8 mouse cellular contexts compared by ENCODE assay signal in genomic region chr4:83323201-83323903, GRCm38 (mm10). TPM values are rescaled to one million over a fixed set of nuclear protein-coding genes. Genes with fewer than 3 reads are reported as not detected.
DNase-seq lines count a peak whose midpoint lies in the region; ATAC-seq lines count a peak whose summit lies in the region.

No protein-coding gene starts in this region.

- H3K9ac ChIP-seq in hindbrain, embryonic 15.5 days, result peak overlapping the region; percentile 49

- DNase-seq in NIH3T3 (ENCODE audit: low read depth), result peak; percentile 92
- DNase-seq in cerebellum, postnatal 14 days, result peak; percentile 62 to 63
- DNase-seq in gastrocnemius, adult 18-20 months (ENCODE audit: low spot score), result peak; percentile 80
- peak; percentile 41 to 54 for DNase-seq in left cerebral cortex, adult 8-10 months (ENCODE audit: low spot score in 2 of 2)
- DNase-seq in right cerebral cortex, adult 2 months (ENCODE audit: low spot score in 2 of 2), result peak; percentile 53 to 68
- DNase-seq in urinary bladder, adult 2 months (ENCODE audit: low spot score), result peak; percentile 75

- peak overlapping the region; percentile 17; the same call in 1 of the 2 replicates for H3K27ac ChIP-seq in hindbrain, embryonic 15.5 days (replicated peaks)

- peaks cover 7% of the 10 kb centered on the region; the same call in 1 of the 2 replicates for H3K27me3 ChIP-seq in hindbrain, embryonic 15.5 days

- ATAC-seq in hindbrain, embryonic 15.5 days (ENCODE audit: low FRiP score, low read depth), result peak; percentile 50
- ATAC-seq in megakaryocyte, adult 5-6 weeks (ENCODE audit: poor library complexity, severe bottlenecking), result peak; percentile 38

- H3K9me3 ChIP-seq in hindbrain, embryonic 15.5 days, result no peaks in the 10 kb centered on the region

- 2% methylated on average over 48 of the region's 48 CpGs for WGBS in hindbrain, embryonic 15.5 days

- peak overlapping the region; percentile 66 for H3K4me3 ChIP-seq in hindbrain, embryonic 15.5 days

- H3K4me1 ChIP-seq in hindbrain, embryonic 15.5 days (replicated peaks), result peaks cover 10% of the 10 kb centered on the region

- H3K36me3 ChIP-seq in hindbrain, embryonic 15.5 days, result no peaks in the 10 kb centered on the region

- H3K4me2 ChIP-seq in hindbrain, embryonic 15.5 days, result peak overlapping the region; percentile 96

RNA-seq across cellular contexts. Expression of gene Ttc39b, which starts 0.7 kb away (rescaled TPM):
- 1 to 10 TPM; 5.0 to 6.0 TPM for total RNA-seq in gastrocnemius, adult 18-20 months (2021)
- polyA plus RNA-seq in hindbrain, embryonic 15.5 days (2015; fragmentation: Nextera tagmentation; extraction: Ambion mirVana), result 6.4 and 6.8 TPM in 2 replicates
- 10 to 100 TPM; 52.4 to 61.8 (median 54.5) TPM for total RNA-seq in left cerebral cortex, adult 8-10 months (2022)
- 4.4 and 5.3 TPM in 2 replicates for total RNA-seq in megakaryocyte, adult 5-6 weeks (2015)
- total RNA-seq in megakaryocyte, adult 5-6 weeks (2017), result 4.9 and 5.0 TPM in 2 replicates
- 6.2 and 7.0 TPM in 2 replicates for polyA plus RNA-seq in urinary bladder, adult 2 months (2012; rRNA removed)

Comparison
In these comparisons a context has a peak if more than half of its experiments do, and no peak if none do; other contexts are left out.
1. Peak in every context shown above with its lines: DNase-seq, ATAC-seq, H3K4me3 ChIP-seq and H3K27ac ChIP-seq.
2. RNA of gene Ttc39b, which starts 0.7 kb away (total RNA-seq): 52.4 to 61.8 TPM in left cerebral cortex, adult 8-10 months; 5.0 to 6.0 TPM in gastrocnemius, adult 18-20 months and 4.4 to 5.3 TPM in megakaryocyte, adult 5-6 weeks; every median in the first group is over 4 times any median in the second.